ENCODE assay signal across 17 mouse cellular contexts in the genomic region with DNA sequence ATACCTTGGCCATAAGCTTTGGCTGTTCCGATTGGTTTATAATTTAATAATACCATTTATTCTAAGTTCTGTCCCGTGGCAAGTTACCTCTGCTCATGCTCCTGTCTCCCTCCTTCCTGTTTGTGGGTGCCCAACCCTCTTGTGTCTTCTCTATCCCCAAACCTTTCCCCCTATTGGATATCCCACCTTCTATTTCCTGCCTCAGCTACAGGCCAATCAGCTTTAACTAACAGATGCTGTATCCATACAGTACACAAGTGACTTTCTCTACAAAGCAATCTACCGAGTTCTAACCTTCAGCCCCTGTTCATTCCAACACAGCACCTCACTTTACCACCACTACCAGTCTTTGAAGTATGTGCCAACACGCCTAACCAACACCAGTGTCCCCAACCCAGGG. TPM values are rescaled to one million over a fixed set of nuclear protein-coding genes. Genes with fewer than 3 reads are reported as not detected.
DNase-seq lines count a peak whose midpoint lies in the region; ATAC-seq lines count a peak whose summit lies in the region.
"Had no signal": no experiment of that assay in that cellular context is flagged by ENCODE, and none has a peak within 500 bp of the region (broad histone marks: within the 10 kb centered on the region; RNA-seq: fewer than 3 reads in every experiment).

No protein-coding gene starts in this region.

- no peak overlapping the region for H3K9ac ChIP-seq in hindbrain, embryonic 12.5 days
- H3K9ac ChIP-seq in neural tube, embryonic 12.5 days: no peak overlapping the region
- peak overlapping the region; percentile 25; the same call in 1 of the 2 replicates for H3K9ac ChIP-seq in intestine, embryonic 16.5 days (ENCODE audit: low read depth, low read length)
- H3K9ac ChIP-seq: embryonic facial prominence, embryonic 15.5 days; hindbrain, embryonic 14.5 days; limb, embryonic 15.5 days; stomach, embryonic 15.5 days had no signal

- H3K4me3 ChIP-seq in hindbrain, embryonic 10.5 days: peak overlapping the region; percentile 24
- no peak overlapping the region for H3K4me3 ChIP-seq in hindbrain, embryonic 12.5 days
- no peak overlapping the region for H3K4me3 ChIP-seq in neural tube, embryonic 12.5 days
- H3K4me3 ChIP-seq in intestine, embryonic 16.5 days (ENCODE audit: low read length): no peak overlapping the region
- H3K4me3 ChIP-seq: embryonic facial prominence, embryonic 15.5 days; heart, embryonic 10.5 days; limb, embryonic 15.5 days; stomach, embryonic 15.5 days had no signal

- H3K4me2 ChIP-seq in hindbrain, embryonic 12.5 days (replicated peaks): no peak overlapping the region
- 0 out of 2 replicates have a peak overlapping the region, but pooled peaks have one; percentile 10 for H3K4me2 ChIP-seq in neural tube, embryonic 12.5 days (replicated peaks)
- no peak overlapping the region for H3K4me2 ChIP-seq in intestine, embryonic 16.5 days (ENCODE audit: low read depth, low read length)
- H3K4me2 ChIP-seq: embryonic facial prominence, embryonic 15.5 days; hindbrain, embryonic 14.5 days; limb, embryonic 15.5 days; stomach, embryonic 15.5 days had no signal

- no peak overlapping the region for H3K27ac ChIP-seq in hindbrain, embryonic 10.5 days
- no peak overlapping the region for H3K27ac ChIP-seq in hindbrain, embryonic 12.5 days
- no peak overlapping the region for H3K27ac ChIP-seq in neural tube, embryonic 12.5 days
- H3K27ac ChIP-seq in intestine, embryonic 16.5 days (ENCODE audit: low read length): no peak overlapping the region
- H3K27ac ChIP-seq: embryonic facial prominence, embryonic 15.5 days; heart, embryonic 10.5 days; hindbrain, embryonic 14.5 days; limb, embryonic 15.5 days; stomach, embryonic 15.5 days had no signal

- intact Hi-C loops in gastrocnemius, postnatal 36 days (cut with DNase I): no loop called here
- intact Hi-C loops in left cerebral cortex, postnatal 10 days (cut with DNase I): no loop called here

- DNase-seq in hindbrain, embryonic 10.5 days (ENCODE audit: low spot score): no peak
- DNase-seq in neural tube, embryonic 10.5 days (ENCODE audit: extremely low spot score, low spot score): no peak
- no peak for DNase-seq in gastrocnemius, postnatal 36 days
- DNase-seq in left cerebral cortex, postnatal 10 days (ENCODE audit: extremely low spot score in 1 of 2, low spot score in 2 of 2): no peak
- DNase-seq: adrenal gland, postnatal 10 days; cerebellum, postnatal 25 days; kidney, adult 9 months; layer of hippocampus, postnatal 36 days had no signal

- no peak for ATAC-seq in hindbrain, embryonic 12.5 days (ENCODE audit: low FRiP score)
- no peak for ATAC-seq in neural tube, embryonic 12.5 days (ENCODE audit: low FRiP score, low read depth)
- no peak for ATAC-seq in intestine, embryonic 16.5 days
- ATAC-seq: CD4-positive, CD25-positive, alpha-beta regulatory T cell, adult 4 months had no signal

- no peaks in the 10 kb centered on the region for H3K9me3 ChIP-seq in hindbrain, embryonic 10.5 days
- no peaks in the 10 kb centered on the region for H3K9me3 ChIP-seq in hindbrain, embryonic 12.5 days (replicated peaks)
- H3K9me3 ChIP-seq in neural tube, embryonic 12.5 days: no peaks in the 10 kb centered on the region
- no peaks in the 10 kb centered on the region for H3K9me3 ChIP-seq in intestine, embryonic 16.5 days (ENCODE audit: control insufficient read depth, low read length)
- H3K9me3 ChIP-seq: embryonic facial prominence, embryonic 15.5 days; heart, embryonic 10.5 days; limb, embryonic 15.5 days; stomach, embryonic 15.5 days had no signal

- H3K27me3 ChIP-seq in hindbrain, embryonic 10.5 days (ENCODE audit: insufficient read depth, poor library complexity, severe bottlenecking): no peaks in the 10 kb centered on the region
- H3K27me3 ChIP-seq in hindbrain, embryonic 12.5 days: no peaks in the 10 kb centered on the region
- no peaks in the 10 kb centered on the region for H3K27me3 ChIP-seq in neural tube, embryonic 12.5 days (replicated peaks)
- H3K27me3 ChIP-seq in intestine, embryonic 16.5 days (replicated peaks; ENCODE audit: control insufficient read depth, insufficient read depth, low read length): no peaks in the 10 kb centered on the region
- H3K27me3 ChIP-seq: embryonic facial prominence, embryonic 15.5 days; limb, embryonic 15.5 days; stomach, embryonic 15.5 days had no signal

- peaks cover 28% of the 10 kb centered on the region for H3K4me1 ChIP-seq in hindbrain, embryonic 10.5 days (replicated peaks)
- H3K4me1 ChIP-seq in hindbrain, embryonic 12.5 days: peaks cover 19% of the 10 kb centered on the region
- peaks cover 12% of the 10 kb centered on the region for H3K4me1 ChIP-seq in neural tube, embryonic 12.5 days
- peaks cover 14% of the 10 kb centered on the region for H3K4me1 ChIP-seq in intestine, embryonic 16.5 days (ENCODE audit: control insufficient read depth, insufficient read depth, low read length)

- H3K36me3 ChIP-seq in hindbrain, embryonic 10.5 days: peaks cover 67% of the 10 kb centered on the region
- peaks cover 63% of the 10 kb centered on the region for H3K36me3 ChIP-seq in hindbrain, embryonic 12.5 days
- H3K36me3 ChIP-seq in neural tube, embryonic 12.5 days: peaks cover 62% of the 10 kb centered on the region
- H3K36me3 ChIP-seq in intestine, embryonic 16.5 days (ENCODE audit: control insufficient read depth, insufficient read depth, low read length): peaks cover 24% of the 10 kb centered on the region

- WGBS in hindbrain, embryonic 10.5 days: 90% methylated on average over 4 of the region's 4 CpGs
- 92% methylated on average over 4 of the region's 4 CpGs for WGBS in hindbrain, embryonic 12.5 days
- WGBS in neural tube, embryonic 12.5 days: 92% methylated on average over 4 of the region's 4 CpGs
- 81% methylated on average over 4 of the region's 4 CpGs for WGBS in intestine, embryonic 16.5 days

RNA-seq across cellular contexts. Expression of a gene that starts 3.2 kb away (rescaled TPM):
- 302 and 421 TPM in 2 replicates for polyA plus RNA-seq in hindbrain, embryonic 10.5 days (2016; fragmentation: Nextera tagmentation; extraction: Ambion mirVana)
- polyA plus RNA-seq in hindbrain, embryonic 12.5 days (2016; fragmentation: Nextera tagmentation; extraction: Ambion mirVana): 333 and 353 TPM in 2 replicates
- polyA plus RNA-seq in neural tube, embryonic 12.5 days (2016; fragmentation: Nextera tagmentation; extraction: Ambion mirVana): 323 and 327 TPM in 2 replicates
- 230 and 259 TPM in 2 replicates for polyA plus RNA-seq in intestine, embryonic 16.5 days (2015; fragmentation: Nextera tagmentation; extraction: Ambion mirVana)
- 100 to 1,000 TPM in 1 of 2 experiments, 10 to 100 TPM in 1; 97.3 to 116 TPM for total RNA-seq in gastrocnemius, postnatal 36 days (2021)
- 100 to 1,000 TPM; 190 TPM for total RNA-seq in left cerebral cortex, postnatal 10 days (2021)

RNA-seq across cellular contexts. Expression of a gene that starts 19.5 kb away (rescaled TPM):
- not detected in 2 replicates for polyA plus RNA-seq in hindbrain, embryonic 10.5 days (2016; fragmentation: Nextera tagmentation; extraction: Ambion mirVana)
- not detected in 2 replicates for polyA plus RNA-seq in hindbrain, embryonic 12.5 days (2016; fragmentation: Nextera tagmentation; extraction: Ambion mirVana)
- not detected in 2 replicates for polyA plus RNA-seq in neural tube, embryonic 12.5 days (2016; fragmentation: Nextera tagmentation; extraction: Ambion mirVana)
- not detected in 2 replicates for polyA plus RNA-seq in intestine, embryonic 16.5 days (2015; fragmentation: Nextera tagmentation; extraction: Ambion mirVana)
- total RNA-seq in gastrocnemius, postnatal 36 days (2021): 1 to 10 TPM; 5.6 to 6.8 TPM
- not detected for total RNA-seq in left cerebral cortex, postnatal 10 days (2021)
- total RNA-seq: layer of hippocampus, postnatal 36 days had no signal
- polyA plus RNA-seq: CD4-positive, CD25-positive, alpha-beta regulatory T cell, adult 4 months; embryonic facial prominence, embryonic 15.5 days; heart, embryonic 10.5 days; hindbrain, embryonic 14.5 days; limb, embryonic 15.5 days had no signal

RNA-seq across cellular contexts. Expression of a gene that starts 21.3 kb away (rescaled TPM):
- 0.09 TPM in 1 of 2 replicates, not detected in the other for polyA plus RNA-seq in hindbrain, embryonic 10.5 days (2016; fragmentation: Nextera tagmentation; extraction: Ambion mirVana)
- 0.44 and 0.45 TPM in 2 replicates for polyA plus RNA-seq in hindbrain, embryonic 12.5 days (2016; fragmentation: Nextera tagmentation; extraction: Ambion mirVana)
- 0.27 and 0.38 TPM in 2 replicates for polyA plus RNA-seq in neural tube, embryonic 12.5 days (2016; fragmentation: Nextera tagmentation; extraction: Ambion mirVana)
- 0.29 and 0.84 TPM in 2 replicates for polyA plus RNA-seq in intestine, embryonic 16.5 days (2015; fragmentation: Nextera tagmentation; extraction: Ambion mirVana)
- under 1 TPM; 0.17 to 0.77 TPM for total RNA-seq in gastrocnemius, postnatal 36 days (2021)
- 1 to 10 TPM; 1.6 to 1.7 TPM for total RNA-seq in left cerebral cortex, postnatal 10 days (2021)

RNA-seq across cellular contexts. Expression of a gene that starts 32.3 kb away (rescaled TPM):
- polyA plus RNA-seq in hindbrain, embryonic 10.5 days (2016; fragmentation: Nextera tagmentation; extraction: Ambion mirVana): 190 and 218 TPM in 2 replicates
- 143 and 148 TPM in 2 replicates for polyA plus RNA-seq in hindbrain, embryonic 12.5 days (2016; fragmentation: Nextera tagmentation; extraction: Ambion mirVana)
- 167 and 170 TPM in 2 replicates for polyA plus RNA-seq in neural tube, embryonic 12.5 days (2016; fragmentation: Nextera tagmentation; extraction: Ambion mirVana)
- polyA plus RNA-seq in intestine, embryonic 16.5 days (2015; fragmentation: Nextera tagmentation; extraction: Ambion mirVana): 155 and 170 TPM in 2 replicates
- 10 to 100 TPM; 10.2 to 14.4 TPM for total RNA-seq in gastrocnemius, postnatal 36 days (2021)
- 10 to 100 TPM; 82.0 to 88.0 TPM for total RNA-seq in left cerebral cortex, postnatal 10 days (2021)
